Comparison of ENCODE assay signal across 8 mouse cellular contexts in the genomic region with DNA sequence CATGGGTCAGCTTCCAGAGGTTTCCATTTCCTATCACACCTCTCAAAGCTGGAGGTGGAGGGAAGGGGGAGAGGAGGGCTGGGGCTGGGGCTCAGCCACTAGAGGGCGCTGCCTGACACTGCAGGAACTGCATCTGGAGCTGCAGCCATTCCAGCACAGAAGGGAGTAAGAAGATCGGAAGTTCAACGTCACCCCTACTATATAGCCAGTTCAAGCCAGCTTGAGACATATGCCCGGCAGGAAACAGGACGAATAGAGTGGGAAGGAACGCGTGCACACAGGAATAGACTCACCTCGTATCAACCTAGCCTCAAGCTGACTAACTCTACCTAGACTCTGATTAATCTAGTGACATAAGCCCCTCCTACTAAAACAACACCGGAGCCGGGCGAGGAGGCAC. TPM values are rescaled to one million over a fixed set of nuclear protein-coding genes. Genes with fewer than 3 reads are reported as not detected.
DNase-seq lines count a peak whose midpoint lies in the region; ATAC-seq and TF ChIP-seq lines count a peak whose summit lies in the region.
"Had no signal": no experiment of that assay in that cellular context is flagged by ENCODE, and none has a peak within 500 bp of the region (broad histone marks: within the 10 kb centered on the region; RNA-seq: fewer than 3 reads in every experiment).

No protein-coding gene starts in this region.

- no peak for TF ChIP-seq POLR2A in spleen, adult 2 months (IDR thresholded peaks at IDR 0.05; ENCODE audit: low read depth, low read length)

- no peak overlapping the region for H3K4me3 ChIP-seq in heart, embryonic 12.5 days
- H3K4me3 ChIP-seq in spleen, adult 2 months (ENCODE audit: extremely low read depth, insufficient read depth, insufficient read length) = no peak overlapping the region; the same call in 1 of the 2 replicates

- H3K36me3 ChIP-seq in heart, embryonic 12.5 days = no peaks in the 10 kb centered on the region
- H3K36me3 ChIP-seq in spleen, adult 2 months (ENCODE audit: control insufficient read depth, insufficient read depth, low read length) = no peaks in the 10 kb centered on the region

- peaks cover 16% of the 10 kb centered on the region for H3K4me1 ChIP-seq in heart, embryonic 12.5 days (replicated peaks)
- H3K4me1 ChIP-seq in spleen, adult 2 months (ENCODE audit: control insufficient read depth, insufficient read depth, insufficient read length) = 0 out of 2 replicates have a peak, but pooled peaks cover 3% of the 10 kb centered on the region

- 0 out of 2 replicates have a peak, but pooled peaks cover 3% of the 10 kb centered on the region for H3K9me3 ChIP-seq in heart, embryonic 12.5 days (replicated peaks)

- TF ChIP-seq CTCF in spleen, adult 2 months (IDR thresholded peaks at IDR 0.05; ENCODE audit: extremely low read depth, insufficient read depth, insufficient read length, insufficient replicate concordance) = peak; percentile 89

- ATAC-seq in heart, embryonic 12.5 days (ENCODE audit: insufficient number of reproducible peaks, low FRiP score) = 0 out of 2 replicates have a peak, but pooled peaks have one; percentile 25

- no peak overlapping the region for H3K4me2 ChIP-seq in heart, embryonic 12.5 days

- H3K27ac ChIP-seq in heart, embryonic 12.5 days (ENCODE audit: poor library complexity, severe bottlenecking) = no peak overlapping the region
- no peak overlapping the region for H3K27ac ChIP-seq in spleen, adult 2 months (ENCODE audit: insufficient read depth, low read length)
- H3K27ac ChIP-seq: macrophage had no signal

- 24% methylated on average over 11 of the region's 11 CpGs for WGBS in heart, embryonic 12.5 days
- 12% methylated on average over 11 of the region's 11 CpGs for WGBS in spleen, adult 2 months

- H3K27me3 ChIP-seq in heart, embryonic 12.5 days (replicated peaks) = no peaks in the 10 kb centered on the region
- H3K27me3 ChIP-seq in spleen, adult 2 months (ENCODE audit: control insufficient read depth, insufficient read depth, low read length) = 0 out of 2 replicates have a peak, but pooled peaks cover 1% of the 10 kb centered on the region

- H3K9ac ChIP-seq in heart, embryonic 12.5 days = no peak overlapping the region

- DNase-seq in CD8-positive naive resting alpha-beta T cell, adult 2 months (ENCODE audit: low read depth in 2 of 2, low spot score in 2 of 2) = peak; percentile 57 to 61
- peak; percentile 80 for DNase-seq in NIH3T3 (ENCODE audit: low read depth)
- peak; percentile 53 to 64 for DNase-seq in cerebellum, postnatal 36 days
- peak; percentile 88 to 91 for DNase-seq in kidney, postnatal 4 days
- peak; percentile 89 for DNase-seq in lung, postnatal 14 days
- DNase-seq in spleen, adult 2 months (ENCODE audit: low read depth in 1 of 2, low spot score in 2 of 2) = peak; percentile 23 to 71

RNA-seq across cellular contexts. Expression of gene Vsig10, which starts 11.2 kb away (rescaled TPM):
- 8.4 and 9.0 TPM in 2 replicates for polyA plus RNA-seq in heart, embryonic 12.5 days (2016; fragmentation: Nextera tagmentation; extraction: Ambion mirVana)
- 10.9 and 11.0 TPM in 2 replicates for polyA plus RNA-seq in spleen, adult 2 months (2012; rRNA removed)

RNA-seq across cellular contexts. Expression of gene Pebp1, which starts 20.3 kb away (rescaled TPM):
- polyA plus RNA-seq in heart, embryonic 12.5 days (2016; fragmentation: Nextera tagmentation; extraction: Ambion mirVana) = 516 and 534 TPM in 2 replicates
- 191 and 308 TPM in 2 replicates for polyA plus RNA-seq in spleen, adult 2 months (2012; rRNA removed)

RNA-seq across cellular contexts. Expression of gene Wsb2, which starts 49.4 kb away (rescaled TPM):
- 94.4 and 96.8 TPM in 2 replicates for polyA plus RNA-seq in heart, embryonic 12.5 days (2016; fragmentation: Nextera tagmentation; extraction: Ambion mirVana)
- 43.4 and 56.1 TPM in 2 replicates for polyA plus RNA-seq in spleen, adult 2 months (2012; rRNA removed)
